Mouse (Mus musculus) kidney, embryonic 14.5 days (tissue): ENCODE data around the gene Klhl29. TPM values are rescaled to one million over a fixed set of nuclear protein-coding genes. Genes with fewer than 3 reads are reported as not detected.
A peak's percentile ranks its signal among the peaks of the same experiment; 100 is the strongest.

Experiments used
- ATAC-seq: fragments of 200-750 bp; cut with Nextera tagmentation; 2 replicates; pipeline ENCODE4 v1.8.0; 2017; ENCODE audit warnings: moderate number of reproducible peaks, mild to moderate bottlenecking, moderate TSS enrichment, moderate library complexity; ENCODE audit not compliant: low FRiP score, low TSS enrichment
- H3K27ac ChIP-seq: fragments of 300-500 bp; sonication (generic); 2 replicates; pipeline ENCODE4 v1.5.1; 2014; ENCODE audit warnings: low read depth, mild to moderate bottlenecking, low read length, moderate library complexity, mixed read lengths
- H3K27me3 ChIP-seq: fragments of 300-500 bp; sonication (generic); 2 replicates; pipeline ENCODE4 v1.6.1; 2014; ENCODE audit warnings: mild to moderate bottlenecking, low read length; ENCODE audit not compliant: control insufficient read depth, insufficient read depth
- H3K36me3 ChIP-seq: fragments of 300-500 bp; sonication (generic); 2 replicates; pipeline ENCODE4 v1.6.1; 2014; ENCODE audit warnings: low read length, mixed read lengths; ENCODE audit not compliant: control insufficient read depth, insufficient read depth
- H3K4me1 ChIP-seq: fragments of 300-500 bp; sonication (generic); 2 replicates; pipeline ENCODE4 v1.6.1; 2014; ENCODE audit warnings: low read length, mixed read lengths; ENCODE audit not compliant: control insufficient read depth, insufficient read depth
- H3K4me2 ChIP-seq: fragments of 300-500 bp; sonication (generic); replicated peaks from 2 replicates; pipeline ENCODE4 v1.6.1; 2014; ENCODE audit warnings: low read depth, mild to moderate bottlenecking, low read length
- H3K4me3 ChIP-seq: fragments of 300-500 bp; sonication (generic); 2 replicates; pipeline ENCODE4 v1.5.1; 2014; ENCODE audit warnings: mild to moderate bottlenecking, low read length
- H3K9ac ChIP-seq: fragments of 300-500 bp; sonication (generic); 2 replicates; pipeline ENCODE4 v1.6.1; 2014; ENCODE audit warnings: low read depth, mild to moderate bottlenecking, low read length, moderate library complexity
- H3K9me3 ChIP-seq: fragments of 300-500 bp; sonication (generic); 2 replicates; pipeline ENCODE4 v1.6.1; 2016; ENCODE audit warnings: low read length; ENCODE audit not compliant: control insufficient read depth
- WGBS: fragments of 180-500 bp; shearing (Covaris S2); extraction: QIAGEN DNeasy Blood & Tissue Kit; methylation state at CpG from one replicate; pipeline ENCODE4 v1.1.7; 2014; 5-methylcytosine and 5-hydroxymethylcytosine counted together
- polyA plus RNA-seq: library from polyadenylated mRNA; unstranded; fragments of >200 nt; fragmentation: Nextera tagmentation; extraction: Ambion mirVana; gene quantifications from 2 replicates; pipeline ENCODE4 v1.2.1, GENCODE M21; 2014

Klhl29 gene
- polyA plus RNA-seq, 1 experiment from 2014 or later = 1.4 TPM

GRCm38 (mm10) chr12:5340151-5340603 is 35.3 kb downstream of the Klhl29 start:
- Histone ChIP-seq H3K36me3 (no peaks in the 10 kb centered on the region), H3K27ac (no peak overlapping the region), H3K4me1 (peaks cover 6% of the 10 kb centered on the region; the same call in 1 of the 2 replicates), H3K4me3 (no peak overlapping the region), H3K4me2 (no peak overlapping the region), H3K27me3 (no peaks in the 10 kb centered on the region), H3K9ac (no peak overlapping the region), H3K9me3 (no peaks in the 10 kb centered on the region)
- 88% methylated on average over 6 of the region's 6 CpGs for WGBS
- no peak for ATAC-seq

DNA sequence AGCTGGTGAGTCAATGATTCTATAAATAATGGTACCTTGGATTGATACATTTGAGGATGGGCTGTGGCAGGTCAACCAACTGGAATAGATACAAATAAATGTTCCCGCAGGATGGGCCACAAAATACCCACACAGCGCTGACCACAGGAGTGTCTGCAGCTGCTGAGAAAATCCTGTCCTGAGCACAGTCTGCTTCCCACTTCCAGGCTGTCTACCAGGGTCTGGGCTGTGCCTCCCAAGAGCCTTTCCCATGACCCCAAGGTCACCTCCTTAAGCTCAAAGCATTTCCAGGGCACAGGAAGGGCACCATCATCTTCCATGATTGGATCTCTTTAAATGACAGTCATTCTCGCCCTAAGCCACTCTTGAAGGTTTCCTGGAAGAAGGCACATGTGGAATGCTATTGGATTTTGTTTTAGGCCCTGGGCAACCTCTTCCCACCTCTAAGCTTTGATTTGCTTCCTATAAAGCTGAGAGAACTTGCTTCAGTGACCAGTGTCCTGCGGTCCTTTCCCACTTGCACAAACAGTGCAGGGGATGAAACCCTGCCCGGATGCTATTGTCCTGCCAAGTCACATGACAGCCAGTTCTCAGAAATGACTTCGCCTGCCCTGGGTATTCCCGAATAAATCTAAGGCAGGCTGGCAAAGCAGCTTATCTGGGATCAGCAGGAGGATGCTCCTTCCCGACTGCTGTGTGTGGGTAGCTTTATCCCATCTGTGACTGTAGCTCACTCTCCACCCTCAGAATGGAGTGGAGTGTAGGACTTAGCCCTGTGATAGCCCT is 38.4 kb downstream of the Klhl29 start:
- Histone ChIP-seq H3K9ac (no peak overlapping the region), H3K36me3 (no peaks in the 10 kb centered on the region), H3K27ac (no peak overlapping the region), H3K9me3 (no peaks in the 10 kb centered on the region), H3K4me2 (no peak overlapping the region), H3K4me3 (no peak overlapping the region), H3K27me3 (no peaks in the 10 kb centered on the region), H3K4me1 (peaks cover 11% of the 10 kb centered on the region)
- peak; percentile 55; the same call in 1 of the 2 replicates for ATAC-seq
- 19% methylated on average over 8 of the region's 8 CpGs for WGBS

DNA sequence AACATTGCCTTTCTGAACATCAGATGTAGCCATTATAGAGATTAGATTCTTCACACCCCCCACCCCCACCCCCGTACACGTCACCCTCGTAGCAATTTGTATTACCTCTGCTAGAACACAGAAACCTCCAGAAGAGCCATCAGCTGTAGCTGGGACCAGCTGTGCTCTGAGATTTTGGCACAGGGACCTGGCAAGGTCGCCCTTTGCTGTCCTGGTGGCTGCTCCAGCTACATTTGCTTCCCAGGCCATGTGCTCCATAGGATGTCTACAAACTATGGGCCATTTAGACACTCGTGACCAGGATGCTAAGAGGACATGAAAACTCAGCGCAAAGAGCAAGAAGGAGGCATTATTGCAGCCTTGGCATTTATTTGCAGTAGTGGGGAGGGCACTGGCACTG is 39.2 kb downstream of the Klhl29 start:
- 76% methylated on average over 6 of the region's 6 CpGs for WGBS
- H3K4me2 ChIP-seq = no peak overlapping the region
- peaks cover 12% of the 10 kb centered on the region for H3K4me1 ChIP-seq
- no peak for ATAC-seq
- no peaks in the 10 kb centered on the region for H3K36me3 ChIP-seq
- H3K27ac ChIP-seq = no peak overlapping the region
- no peak overlapping the region for H3K4me3 ChIP-seq
- no peaks in the 10 kb centered on the region for H3K27me3 ChIP-seq
- H3K9me3 ChIP-seq = no peaks in the 10 kb centered on the region
- H3K9ac ChIP-seq = no peak overlapping the region

DNA sequence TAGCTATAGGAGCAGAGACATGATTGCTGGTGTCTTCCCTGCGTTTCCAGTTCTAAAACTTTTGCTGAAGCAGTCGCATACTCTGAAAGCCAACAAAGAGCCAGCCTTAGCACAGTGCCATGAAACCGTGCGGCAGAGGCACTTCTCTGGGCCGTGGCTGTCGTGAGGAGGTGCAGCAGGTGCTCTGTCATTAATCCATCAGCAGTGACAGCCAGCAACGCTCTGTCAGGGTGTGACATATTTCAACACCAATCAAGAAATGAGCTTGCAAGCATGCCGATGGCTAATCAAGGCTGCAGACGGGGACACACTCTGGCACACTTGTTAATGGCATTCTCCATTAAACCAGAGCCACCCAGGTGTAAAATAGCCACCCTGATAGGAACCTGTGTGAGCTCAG is 40.5 kb downstream of the Klhl29 start:
- H3K4me1 ChIP-seq = peaks cover 15% of the 10 kb centered on the region
- ATAC-seq = no peak
- WGBS = 48% methylated on average over 9 of the region's 9 CpGs

DNA sequence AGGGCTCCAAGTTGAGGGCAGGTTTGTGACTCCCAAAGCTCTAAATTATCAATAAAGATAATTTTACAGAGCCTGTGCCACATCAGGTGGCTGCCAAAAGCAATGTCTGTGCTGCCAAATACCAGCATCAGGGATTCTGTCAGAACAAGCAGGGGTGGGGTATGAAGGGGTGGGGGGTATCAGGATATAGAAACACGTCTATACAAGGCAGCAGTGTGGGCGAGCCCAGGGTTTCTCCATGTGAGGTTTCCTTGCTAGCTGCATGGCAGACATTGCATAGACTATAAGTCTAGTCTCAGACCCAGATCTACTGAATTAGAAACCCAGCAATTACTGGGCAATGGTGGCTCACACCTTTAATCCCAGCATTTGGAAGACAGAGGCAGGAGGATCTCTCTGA is 41.3 kb downstream of the Klhl29 start:
- no peaks in the 10 kb centered on the region for H3K9me3 ChIP-seq
- no peak overlapping the region for H3K9ac ChIP-seq
- no peak overlapping the region for H3K27ac ChIP-seq
- no peak overlapping the region for H3K4me2 ChIP-seq
- no peaks in the 10 kb centered on the region for H3K27me3 ChIP-seq
- no peak for ATAC-seq
- H3K36me3 ChIP-seq = no peaks in the 10 kb centered on the region
- H3K4me3 ChIP-seq = no peak overlapping the region
- WGBS = 87% methylated on average over 2 of the region's 2 CpGs
- H3K4me1 ChIP-seq = peaks cover 15% of the 10 kb centered on the region

More for the DNA sequence above, 40.5 kb downstream of the Klhl29 start:
- Histone ChIP-seq H3K9me3 (no peaks in the 10 kb centered on the region), H3K4me2 (no peak overlapping the region), H3K9ac (no peak overlapping the region), H3K36me3 (no peaks in the 10 kb centered on the region), H3K27me3 (no peaks in the 10 kb centered on the region), H3K27ac (no peak overlapping the region), H3K4me3 (no peak overlapping the region)

DNA sequence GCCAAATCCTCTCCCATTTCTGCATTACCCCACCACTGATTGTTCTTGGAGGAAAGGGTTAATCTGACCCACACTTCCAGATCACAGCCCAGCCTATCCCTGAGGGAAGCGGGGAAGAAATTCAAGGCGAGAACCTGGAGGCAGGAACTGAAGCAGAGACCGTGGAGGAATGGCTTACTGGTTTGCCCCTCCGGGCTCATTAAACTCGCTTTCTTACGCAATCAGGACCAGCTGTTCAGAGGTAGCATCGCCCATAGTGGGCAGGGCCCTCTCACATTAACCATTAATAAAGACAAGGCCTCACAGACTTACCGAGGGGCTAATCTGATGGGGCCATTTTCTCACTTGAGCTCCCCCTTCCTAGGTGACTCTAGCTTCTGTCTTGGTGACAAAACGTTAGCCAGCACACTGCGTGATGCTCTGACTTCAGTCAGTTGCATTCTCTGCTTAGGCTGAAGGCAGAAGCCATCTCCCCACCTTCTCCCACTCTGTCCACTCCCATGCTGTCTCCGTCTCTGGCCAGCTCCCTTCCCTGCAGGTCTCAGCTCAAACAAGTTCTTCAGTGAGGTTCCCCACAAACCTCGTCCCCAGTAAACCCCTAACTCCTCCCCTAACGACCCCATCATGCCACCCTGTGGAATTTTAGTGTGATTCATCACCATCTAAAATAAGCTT is 43.5 kb downstream of the Klhl29 start:
- no peaks in the 10 kb centered on the region for H3K9me3 ChIP-seq
- no peak overlapping the region for H3K4me3 ChIP-seq
- H3K36me3 ChIP-seq = no peaks in the 10 kb centered on the region
- peak overlapping the region; percentile 4; the same call in 1 of the 2 replicates for H3K4me2 ChIP-seq
- H3K27ac ChIP-seq = no peak overlapping the region
- H3K27me3 ChIP-seq = no peaks in the 10 kb centered on the region
- H3K9ac ChIP-seq = no peak overlapping the region
- peaks cover 14% of the 10 kb centered on the region for H3K4me1 ChIP-seq
- peak; percentile 75 for ATAC-seq
- 25% methylated on average over 13 of the region's 13 CpGs for WGBS

GRCm38 (mm10) chr12:5330496-5331070 is 44.9 kb downstream of the Klhl29 start:
- no peaks in the 10 kb centered on the region for H3K9me3 ChIP-seq
- ATAC-seq = no peak
- H3K27me3 ChIP-seq = no peaks in the 10 kb centered on the region
- H3K27ac ChIP-seq = no peak overlapping the region
- no peak overlapping the region for H3K4me2 ChIP-seq
- no peak overlapping the region for H3K4me3 ChIP-seq
- H3K4me1 ChIP-seq = peaks cover 9% of the 10 kb centered on the region; the same call in 1 of the 2 replicates
- 86% methylated on average over 6 of the region's 6 CpGs for WGBS
- H3K9ac ChIP-seq = no peak overlapping the region
- H3K36me3 ChIP-seq = no peaks in the 10 kb centered on the region

- Histone ChIP-seq H3K4me1 (0 out of 2 replicates have a peak, but pooled peaks cover 5% of the 10 kb centered on the region), H3K9me3 (no peaks in the 10 kb centered on the region), H3K9ac (no peak overlapping the region), H3K27ac (no peak overlapping the region), H3K4me2 (no peak overlapping the region), H3K27me3 (no peaks in the 10 kb centered on the region), H3K36me3 (no peaks in the 10 kb centered on the region), H3K4me3 (no peak overlapping the region)
- ATAC-seq = no peak
- 84% methylated on average over 9 of the region's 9 CpGs for WGBS
Observed at GRCm38 (mm10) chr12:5322444-5323087, 52.9 kb downstream of the Klhl29 start.
